Mouse (Mus musculus): ENCODE measurements around the gene Cnr2. TPM values are rescaled to one million over a fixed set of nuclear protein-coding genes. Genes with fewer than 3 reads are reported as not detected.
A peak's percentile ranks its signal among the peaks of the same experiment; 100 is the strongest.

Cnr2 gene
- polyA plus RNA-seq, 1 experiment from 2014 or later = 0.25 TPM

DNA sequence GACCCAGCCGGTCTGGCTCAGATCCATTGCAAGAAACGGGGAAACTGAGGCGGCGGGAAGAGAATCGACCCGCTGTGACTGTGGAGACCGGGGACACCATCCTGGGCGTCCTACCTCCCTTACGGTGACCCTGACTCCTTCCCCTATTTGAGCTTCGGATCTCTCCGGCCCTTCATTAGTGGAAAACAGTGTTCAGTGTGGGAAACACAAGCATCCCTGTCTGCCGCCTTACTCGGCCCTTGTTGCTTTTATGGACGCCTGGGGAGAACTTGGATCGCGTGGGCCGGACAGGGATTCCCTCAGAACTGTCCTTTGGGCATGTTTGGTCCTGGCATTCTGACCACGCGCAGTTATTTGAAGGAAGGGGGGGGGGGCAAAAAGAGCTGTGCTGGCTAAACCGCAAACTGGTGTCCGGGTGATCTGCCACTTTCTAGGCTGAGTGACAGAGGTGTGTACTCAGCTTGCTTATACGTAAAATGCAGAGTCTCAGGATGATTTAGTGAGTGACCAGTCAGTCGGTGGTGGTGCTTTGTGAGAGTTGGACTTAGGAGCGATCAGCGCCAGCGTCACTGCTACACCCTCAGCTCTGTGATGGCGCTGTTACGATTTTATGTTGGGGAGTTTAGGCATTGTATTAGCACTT, 51.6 kb downstream of the Cnr2 start:
- Histone ChIP-seq H3K27me3 (no peaks in the 10 kb centered on the region), H3K9me3 (0 out of 2 replicates have a peak, but pooled peaks cover 4% of the 10 kb centered on the region), H3K36me3 (peaks cover 14% of the 10 kb centered on the region), H3K9ac (peak overlapping the region; percentile 83), H3K4me1 (replicated peaks) (peaks cover 33% of the 10 kb centered on the region), H3K27ac (replicated peaks) (peak overlapping the region; percentile 79), H3K4me2 (peak overlapping the region; percentile 86), H3K4me3 (peak overlapping the region; percentile 83)
- ATAC-seq (ENCODE audit: low read depth) = peak; percentile 66
- WGBS = 1% methylated on average over 28 of the region's 28 CpGs

DNA sequence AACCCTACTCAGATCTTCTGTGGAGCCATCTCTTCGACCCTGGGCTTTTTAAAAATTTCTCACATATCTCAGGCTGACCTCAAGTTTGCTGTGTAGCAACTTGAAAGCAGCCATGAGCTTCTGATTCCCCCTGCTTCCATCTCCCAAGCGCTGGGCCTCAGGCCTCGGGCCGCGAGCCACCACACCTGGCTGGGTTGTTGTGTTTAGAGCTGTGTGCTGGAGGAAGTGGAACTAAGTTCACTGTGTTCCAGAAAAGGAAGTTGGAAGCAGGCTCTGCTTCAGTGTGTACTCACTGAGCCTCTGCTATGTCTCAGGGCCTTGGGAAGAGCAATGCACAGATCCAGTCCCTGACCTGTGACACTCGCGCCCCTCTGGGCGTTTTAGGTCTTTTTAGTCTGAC, 52.9 kb downstream of the Cnr2 start:
- Histone ChIP-seq H3K9ac (no peak overlapping the region), H3K4me1 (replicated peaks) (peaks cover 33% of the 10 kb centered on the region), H3K4me2 (no peak overlapping the region), H3K27me3 (no peaks in the 10 kb centered on the region), H3K9me3 (0 out of 2 replicates have a peak, but pooled peaks cover 4% of the 10 kb centered on the region), H3K36me3 (peaks cover 23% of the 10 kb centered on the region), H3K4me3 (no peak overlapping the region), H3K27ac (replicated peaks) (no peak overlapping the region)
- ATAC-seq (ENCODE audit: low read depth) = no peak
- 93% methylated on average over 8 of the region's 8 CpGs for WGBS

DNA sequence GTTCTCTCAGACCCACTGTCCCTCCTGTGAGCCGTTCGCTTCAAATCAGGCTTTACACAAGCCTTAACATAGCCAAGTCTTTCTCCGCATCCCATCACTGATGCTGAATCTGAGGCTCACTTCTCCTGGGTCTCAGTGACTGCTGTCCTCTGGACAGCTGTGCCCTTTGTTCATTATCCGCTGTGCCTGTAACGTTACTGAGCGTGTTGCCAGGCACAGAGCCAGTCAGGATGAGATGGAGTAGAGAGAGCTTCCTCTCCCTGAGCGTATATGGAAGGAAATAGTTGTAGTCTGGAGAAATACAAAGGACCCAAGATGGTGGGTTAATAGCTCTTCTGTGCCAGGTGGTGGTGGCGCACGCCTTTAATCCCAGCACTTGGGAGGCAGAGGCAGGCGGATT, 54.3 kb downstream of the Cnr2 start:
- H3K27me3 ChIP-seq = no peaks in the 10 kb centered on the region
- H3K9ac ChIP-seq = no peak overlapping the region
- no peak overlapping the region for H3K4me3 ChIP-seq
- H3K9me3 ChIP-seq = 0 out of 2 replicates have a peak, but pooled peaks cover 4% of the 10 kb centered on the region
- H3K4me2 ChIP-seq = no peak overlapping the region
- peaks cover 33% of the 10 kb centered on the region for H3K4me1 ChIP-seq (replicated peaks)
- WGBS = 82% methylated on average over 10 of the region's 10 CpGs
- no peak for ATAC-seq (ENCODE audit: low read depth)
- H3K27ac ChIP-seq (replicated peaks) = no peak overlapping the region
- H3K36me3 ChIP-seq = peaks cover 29% of the 10 kb centered on the region

DNA sequence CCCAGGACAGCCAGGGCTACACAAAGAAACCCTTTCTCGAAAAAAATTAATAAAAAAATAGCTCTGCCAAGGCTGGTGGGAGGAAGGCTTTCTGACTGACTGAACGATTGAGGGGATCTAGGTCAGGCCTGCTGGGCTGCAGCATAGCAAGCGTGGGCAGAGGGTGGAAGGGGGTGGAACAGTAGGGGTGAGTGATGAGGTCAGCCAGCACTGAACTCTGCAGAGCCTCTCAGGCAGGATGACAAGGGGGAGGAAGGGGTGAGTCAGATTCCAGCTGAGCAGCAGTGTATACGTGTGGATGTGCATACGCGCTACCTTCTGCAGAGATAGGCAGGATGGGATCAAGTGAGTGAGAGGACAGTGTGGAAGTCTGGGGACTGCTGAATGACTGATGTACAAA, 54.7 kb downstream of the Cnr2 start:
- H3K4me1 ChIP-seq (replicated peaks) = peaks cover 33% of the 10 kb centered on the region
- no peak overlapping the region for H3K9ac ChIP-seq
- no peak overlapping the region for H3K4me2 ChIP-seq
- no peak overlapping the region for H3K4me3 ChIP-seq
- H3K36me3 ChIP-seq = peaks cover 33% of the 10 kb centered on the region
- H3K27me3 ChIP-seq = no peaks in the 10 kb centered on the region
- no peak for ATAC-seq (ENCODE audit: low read depth)
- 70% methylated on average over 6 of the region's 6 CpGs for WGBS
- H3K9me3 ChIP-seq = 0 out of 2 replicates have a peak, but pooled peaks cover 4% of the 10 kb centered on the region
- no peak overlapping the region for H3K27ac ChIP-seq (replicated peaks)

DNA sequence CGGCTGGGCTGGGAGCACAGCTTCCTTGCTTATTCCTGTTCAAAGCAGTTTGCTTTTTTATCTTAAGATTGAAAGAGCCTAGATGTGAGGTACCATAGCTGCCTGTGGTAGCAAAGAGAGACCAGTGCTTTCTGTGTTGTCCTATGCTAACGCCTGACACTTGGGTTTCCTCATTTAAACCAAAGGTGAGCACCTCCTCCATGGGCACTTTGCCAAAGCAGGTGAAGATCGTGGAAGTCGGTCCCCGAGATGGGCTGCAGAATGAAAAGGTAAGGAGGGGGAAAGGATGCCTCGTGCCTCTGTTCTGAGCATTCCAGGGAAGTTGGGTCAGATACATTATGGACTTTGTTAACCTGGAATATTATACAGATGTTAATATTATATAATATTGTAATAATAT, 55.2 kb downstream of the Cnr2 start:
- no peak overlapping the region for H3K27ac ChIP-seq (replicated peaks)
- 86% methylated on average over 6 of the region's 6 CpGs for WGBS
- H3K4me2 ChIP-seq = no peak overlapping the region
- H3K4me1 ChIP-seq (replicated peaks) = peaks cover 33% of the 10 kb centered on the region
- no peaks in the 10 kb centered on the region for H3K27me3 ChIP-seq
- 0 out of 2 replicates have a peak, but pooled peaks cover 4% of the 10 kb centered on the region for H3K9me3 ChIP-seq
- ATAC-seq (ENCODE audit: low read depth) = no peak
- H3K36me3 ChIP-seq = peaks cover 38% of the 10 kb centered on the region
- no peak overlapping the region for H3K4me3 ChIP-seq
- H3K9ac ChIP-seq = no peak overlapping the region

DNA sequence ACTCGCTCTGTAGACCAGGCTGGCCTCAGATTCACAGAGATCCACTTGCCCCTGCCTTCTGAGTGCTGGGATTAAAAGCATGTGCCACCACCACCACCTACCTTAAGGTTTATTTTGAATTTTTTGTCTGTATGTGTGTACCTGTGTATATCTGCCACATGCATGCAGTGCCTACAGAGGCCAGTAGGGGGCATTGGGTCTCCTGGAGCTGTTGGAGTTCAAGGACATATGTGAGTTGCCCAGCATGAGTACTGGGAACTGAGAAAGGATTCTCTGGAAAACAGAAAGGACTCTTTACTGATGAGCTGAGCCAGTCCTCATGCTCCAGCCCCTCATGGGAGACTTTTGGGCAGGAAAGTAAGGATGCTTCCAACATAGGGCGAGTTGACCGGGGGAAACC, 56.3 kb downstream of the Cnr2 start:
- WGBS = 95% methylated on average over 3 of the region's 3 CpGs
- H3K9me3 ChIP-seq = 0 out of 2 replicates have a peak, but pooled peaks cover 4% of the 10 kb centered on the region
- H3K36me3 ChIP-seq = peaks cover 48% of the 10 kb centered on the region
- no peaks in the 10 kb centered on the region for H3K27me3 ChIP-seq
- H3K4me1 ChIP-seq (replicated peaks) = peaks cover 28% of the 10 kb centered on the region
- ATAC-seq (ENCODE audit: low read depth) = no peak
- no peak overlapping the region for H3K9ac ChIP-seq
- no peak overlapping the region for H3K4me2 ChIP-seq
- H3K4me3 ChIP-seq = no peak overlapping the region
- H3K27ac ChIP-seq (replicated peaks) = no peak overlapping the region

DNA sequence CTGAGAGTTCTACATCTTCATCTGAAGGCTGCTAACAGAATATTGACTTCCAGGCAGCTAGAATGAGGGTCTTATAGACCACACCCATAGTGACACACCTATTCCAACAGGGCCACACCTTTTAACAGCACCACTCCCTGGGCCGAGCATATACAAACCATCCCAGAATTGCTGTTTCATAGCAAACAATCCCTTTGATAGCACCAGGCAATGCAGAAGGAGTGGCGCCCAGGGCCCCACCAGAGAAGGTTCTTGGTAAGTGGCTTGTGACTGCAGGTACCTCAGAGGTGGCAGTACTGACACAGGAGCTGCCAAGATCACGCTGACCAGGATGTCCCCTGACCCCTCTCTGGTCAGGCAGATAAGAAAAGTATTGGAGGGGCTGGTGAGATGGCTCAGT, 58.0 kb downstream of the Cnr2 start:
- H3K27me3 ChIP-seq = no peaks in the 10 kb centered on the region
- ATAC-seq (ENCODE audit: low read depth) = no peak
- 0 out of 2 replicates have a peak, but pooled peaks cover 4% of the 10 kb centered on the region for H3K9me3 ChIP-seq
- H3K4me2 ChIP-seq = no peak overlapping the region
- no peak overlapping the region for H3K4me3 ChIP-seq
- no peak overlapping the region for H3K9ac ChIP-seq
- H3K4me1 ChIP-seq (replicated peaks) = peaks cover 14% of the 10 kb centered on the region
- 95% methylated on average over 3 of the region's 3 CpGs for WGBS
- H3K36me3 ChIP-seq = peaks cover 61% of the 10 kb centered on the region
- no peak overlapping the region for H3K27ac ChIP-seq (replicated peaks)

DNA sequence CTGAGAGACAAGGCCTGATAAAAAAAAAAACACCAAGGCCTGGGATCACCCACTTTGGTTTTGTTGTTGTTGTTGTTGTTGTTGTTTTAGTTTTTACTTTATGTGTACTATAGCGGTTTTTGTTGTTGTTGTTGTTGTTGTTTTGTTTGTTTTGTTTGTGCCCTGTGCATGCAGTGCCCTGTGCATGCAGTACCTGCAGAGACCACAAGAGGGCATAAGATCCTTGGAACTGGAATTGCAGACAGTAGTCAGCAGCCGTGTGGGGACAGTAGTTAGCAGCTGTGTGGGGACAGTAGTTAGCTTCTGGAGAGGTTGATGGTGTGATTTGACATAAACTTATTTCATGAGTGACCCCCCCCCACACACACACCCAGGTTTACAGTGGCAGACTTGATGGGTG, 59.0 kb downstream of the Cnr2 start:
- 13% methylated on average over 2 of the region's 2 CpGs for WGBS
- H3K4me1 ChIP-seq (replicated peaks) = 0 out of 2 replicates have a peak, but pooled peaks cover 6% of the 10 kb centered on the region
- no peak overlapping the region for H3K9ac ChIP-seq
- 0 out of 2 replicates have a peak, but pooled peaks cover 4% of the 10 kb centered on the region for H3K9me3 ChIP-seq
- H3K27me3 ChIP-seq = no peaks in the 10 kb centered on the region
- no peak overlapping the region for H3K27ac ChIP-seq (replicated peaks)
- no peak for ATAC-seq (ENCODE audit: low read depth)
- H3K36me3 ChIP-seq = peaks cover 71% of the 10 kb centered on the region
- H3K4me2 ChIP-seq = no peak overlapping the region
- no peak overlapping the region for H3K4me3 ChIP-seq

DNA sequence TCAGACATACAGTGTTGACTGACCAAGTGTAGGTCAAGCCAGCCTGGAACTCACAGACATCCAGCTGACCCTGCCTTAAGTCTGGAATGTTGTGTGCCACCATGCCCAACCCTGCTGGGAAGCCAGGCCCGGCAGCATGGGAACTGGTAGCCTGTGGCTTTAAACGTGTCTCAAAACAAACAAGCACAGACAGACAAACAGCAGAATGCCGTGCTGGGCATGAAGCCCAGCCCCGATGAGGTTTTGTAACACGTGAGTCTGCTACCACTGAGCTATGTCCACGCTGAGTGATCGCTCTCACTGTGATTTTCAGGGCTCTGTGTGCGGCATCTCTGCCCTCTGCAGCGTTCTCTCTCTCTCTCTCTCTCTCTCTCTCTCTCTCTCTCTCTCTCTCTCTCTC, 60.7 kb downstream of the Cnr2 start:
- H3K27me3 ChIP-seq = no peaks in the 10 kb centered on the region
- H3K36me3 ChIP-seq = peaks cover 86% of the 10 kb centered on the region
- H3K9ac ChIP-seq = no peak overlapping the region
- H3K4me1 ChIP-seq (replicated peaks) = no peaks in the 10 kb centered on the region
- no peak overlapping the region for H3K4me2 ChIP-seq
- H3K4me3 ChIP-seq = no peak overlapping the region
- H3K27ac ChIP-seq (replicated peaks) = no peak overlapping the region
- no peak for ATAC-seq (ENCODE audit: low read depth)
- 0 out of 2 replicates have a peak, but pooled peaks cover 4% of the 10 kb centered on the region for H3K9me3 ChIP-seq
- 87% methylated on average over 9 of the region's 9 CpGs for WGBS

DNA sequence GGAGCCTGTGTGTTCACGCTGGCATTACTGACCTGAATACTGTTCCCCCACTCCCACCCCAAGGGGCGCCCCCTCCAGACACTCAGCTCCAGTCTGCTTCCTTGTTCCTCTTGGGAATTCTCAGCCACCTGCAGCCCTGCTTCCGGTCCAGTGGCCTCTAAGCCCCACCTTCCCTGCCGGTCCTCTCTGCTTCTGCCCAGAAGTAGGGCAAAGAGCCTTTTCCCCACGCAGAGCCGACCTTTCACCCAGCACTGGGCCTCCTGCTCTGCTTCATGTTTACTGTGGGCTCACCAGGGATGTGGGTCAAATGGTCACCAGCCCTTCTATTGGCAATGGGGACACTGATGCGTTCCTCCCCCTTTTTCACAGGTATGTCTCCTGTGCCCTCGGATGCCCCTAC, 63.2 kb downstream of the Cnr2 start:
- Histone ChIP-seq H3K9ac (no peak overlapping the region), H3K36me3 (peaks cover 75% of the 10 kb centered on the region)
- WGBS = 61% methylated on average over 8 of the region's 8 CpGs

DNA sequence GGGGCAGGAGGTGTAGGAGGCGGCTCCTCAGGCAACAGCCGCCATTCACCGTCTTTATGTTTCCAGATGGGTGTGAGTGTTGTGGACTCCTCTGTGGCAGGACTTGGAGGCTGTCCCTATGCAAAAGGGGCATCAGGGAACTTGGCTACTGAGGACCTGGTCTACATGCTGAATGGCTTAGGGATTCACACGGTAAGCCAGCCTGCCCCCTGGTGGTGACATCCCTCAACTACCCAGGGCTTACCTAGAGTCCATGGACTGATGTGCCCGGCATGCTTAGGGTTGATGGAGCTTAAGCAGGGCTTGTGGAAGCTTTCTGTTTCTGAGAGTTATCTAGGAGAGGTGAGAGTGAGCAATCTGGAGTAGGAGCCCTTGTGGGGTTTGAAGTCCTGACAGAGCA, 65.5 kb downstream of the Cnr2 start:
- WGBS = 25% methylated on average over 5 of the region's 5 CpGs
- H3K36me3 ChIP-seq = peaks cover 65% of the 10 kb centered on the region
- peaks cover 22% of the 10 kb centered on the region for H3K4me1 ChIP-seq (replicated peaks)
- H3K9ac ChIP-seq = no peak overlapping the region
- ATAC-seq (ENCODE audit: low read depth) = no peak
- no peak overlapping the region for H3K4me3 ChIP-seq
- no peak overlapping the region for H3K27ac ChIP-seq (replicated peaks)
- H3K27me3 ChIP-seq = no peaks in the 10 kb centered on the region
- H3K9me3 ChIP-seq = no peaks in the 10 kb centered on the region
- no peak overlapping the region for H3K4me2 ChIP-seq

More for the DNA sequence above, 63.2 kb downstream of the Cnr2 start:
- Histone ChIP-seq H3K4me3 (no peak overlapping the region), H3K27ac (replicated peaks) (no peak overlapping the region), H3K4me1 (replicated peaks) (peaks cover 7% of the 10 kb centered on the region), H3K4me2 (no peak overlapping the region), H3K9me3 (no peaks in the 10 kb centered on the region), H3K27me3 (no peaks in the 10 kb centered on the region)
- ATAC-seq (ENCODE audit: low read depth) = no peak

DNA sequence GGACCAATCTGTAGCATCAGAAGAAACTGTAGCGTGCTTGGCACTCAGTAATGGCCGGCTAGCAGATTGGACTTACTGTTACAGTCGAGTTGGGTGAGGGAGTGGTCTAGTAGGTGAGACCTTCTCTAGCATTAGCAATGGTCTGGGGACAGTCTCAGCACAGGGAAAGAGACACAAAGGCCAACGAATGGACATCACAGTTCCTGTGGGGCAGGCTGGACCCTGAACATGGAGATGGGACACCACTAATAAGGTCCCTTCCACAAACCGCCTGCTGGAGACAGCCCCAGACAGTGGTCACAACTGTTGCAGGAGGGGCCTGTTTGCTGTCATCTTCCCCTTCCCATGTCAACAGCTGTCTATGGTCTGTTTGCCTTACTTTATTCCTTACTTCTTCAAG, 66.5 kb downstream of the Cnr2 start:
- Histone ChIP-seq H3K27me3 (no peaks in the 10 kb centered on the region), H3K9me3 (no peaks in the 10 kb centered on the region), H3K9ac (no peak overlapping the region), H3K27ac (replicated peaks) (no peak overlapping the region), H3K36me3 (peaks cover 66% of the 10 kb centered on the region), H3K4me1 (replicated peaks) (peaks cover 22% of the 10 kb centered on the region), H3K4me2 (no peak overlapping the region), H3K4me3 (no peak overlapping the region)
- ATAC-seq (ENCODE audit: low read depth) = no peak
- WGBS = 90% methylated on average over 5 of the region's 5 CpGs

DNA sequence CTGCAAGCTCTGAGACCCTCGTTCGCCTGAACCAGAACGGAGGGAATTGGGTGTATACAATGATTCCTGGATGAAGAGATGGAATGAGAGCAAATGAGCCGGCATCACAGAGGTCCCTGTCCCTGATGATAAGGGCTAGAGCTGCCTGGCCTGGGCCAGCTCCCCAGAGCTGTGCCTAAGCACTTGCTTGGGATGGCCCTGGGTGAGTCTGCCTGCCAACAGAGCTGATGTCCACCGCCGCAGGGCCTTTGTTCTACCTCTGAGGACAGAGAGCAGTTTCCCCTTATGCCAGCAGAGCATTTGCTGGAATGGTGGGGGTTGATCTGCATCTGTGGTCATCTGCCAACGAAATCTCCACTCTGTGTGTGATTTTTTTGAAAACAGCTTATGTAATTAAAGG, 67.0 kb downstream of the Cnr2 start:
- Histone ChIP-seq H3K27ac (replicated peaks) (no peak overlapping the region), H3K4me2 (no peak overlapping the region), H3K9me3 (no peaks in the 10 kb centered on the region), H3K4me1 (replicated peaks) (peaks cover 22% of the 10 kb centered on the region), H3K27me3 (no peaks in the 10 kb centered on the region), H3K4me3 (no peak overlapping the region), H3K9ac (no peak overlapping the region), H3K36me3 (peaks cover 69% of the 10 kb centered on the region)
- WGBS = 89% methylated on average over 7 of the region's 7 CpGs
- no peak for ATAC-seq (ENCODE audit: low read depth)
